Mouse (Mus musculus): ENCODE results near the gene Gal3st2. TPM values are rescaled to one million over a fixed set of nuclear protein-coding genes. Genes with fewer than 3 reads are reported as not detected.
"Not testable (repeated sequence)": the region's sequence is repeated elsewhere in the genome, so short reads cannot be mapped to it uniquely, and the experiment has no call there.

The Gal3st2 gene
- total RNA-seq, 2 experiments from 2014 or later, result 0.15 TPM; not detected in 1

- DNase-seq (ENCODE audit: low spot score in 2 of 2), result no peak
- intact Hi-C loops (cut with DNase I), result no loop called here
These were observed 3.7 kb upstream of the Gal3st2 start for GRCm38 (mm10) chr1:93857370-93857769.

- no peak for DNase-seq (ENCODE audit: low spot score in 2 of 2)
- intact Hi-C loops (cut with DNase I), result loop anchor here (2.0 kb wide), 1 partner anchor 63 kb away; no protein-coding TSS in a partner anchor
These were observed 3.1 kb upstream of the Gal3st2 start for GRCm38 (mm10) chr1:93857991-93858390.

GRCm38 (mm10) chr1:93859619-93860018 is 1.5 kb upstream of the Gal3st2 start:
- intact Hi-C loops (cut with DNase I), result loop anchor here (2.0 kb wide), 1 partner anchor 61 kb away; no protein-coding TSS in a partner anchor
- DNase-seq (ENCODE audit: low spot score in 2 of 2), result no peak

GRCm38 (mm10) chr1:93871594-93872105 is 10.5 kb downstream of the Gal3st2 start:
- peak in 1 of 2 experiments; percentile 66 for DNase-seq (ENCODE audit: low spot score in 2 of 2)
- intact Hi-C loops (cut with DNase I), result not testable (repeated sequence)

- intact Hi-C loops (cut with DNase I); DNase-seq (ENCODE audit: low spot score in 2 of 2): not testable (repeated sequence)
These were observed 13.3 kb downstream of the Gal3st2 start for GRCm38 (mm10) chr1:93874405-93874804.

- DNase-seq (ENCODE audit: low spot score in 2 of 2); intact Hi-C loops (cut with DNase I): not testable (repeated sequence)
These were observed 20.7 kb downstream of the Gal3st2 start for GRCm38 (mm10) chr1:93881778-93882177.

- intact Hi-C loops (cut with DNase I); DNase-seq (ENCODE audit: low spot score in 2 of 2): not testable (repeated sequence)
These were observed 29.8 kb downstream of the Gal3st2 start for GRCm38 (mm10) chr1:93890936-93891335.

GRCm38 (mm10) chr1:93897395-93897794 is 36.3 kb downstream of the Gal3st2 start:
- DNase-seq (ENCODE audit: low spot score in 2 of 2); intact Hi-C loops (cut with DNase I): not testable (repeated sequence)

- DNase-seq (ENCODE audit: low spot score in 2 of 2); intact Hi-C loops (cut with DNase I): not testable (repeated sequence)
These were observed 40.2 kb downstream of the Gal3st2 start for GRCm38 (mm10) chr1:93901291-93901690.

GRCm38 (mm10) chr1:93906690-93907089 is 45.6 kb downstream of the Gal3st2 start:
- intact Hi-C loops (cut with DNase I); DNase-seq (ENCODE audit: low spot score in 2 of 2): not testable (repeated sequence)

- DNase-seq (ENCODE audit: low spot score in 2 of 2); intact Hi-C loops (cut with DNase I): not testable (repeated sequence)
These were observed 48.0 kb downstream of the Gal3st2 start for GRCm38 (mm10) chr1:93908977-93909586.

- intact Hi-C loops (cut with DNase I); DNase-seq (ENCODE audit: low spot score in 2 of 2): not testable (repeated sequence)
These were observed 50.8 kb downstream of the Gal3st2 start for GRCm38 (mm10) chr1:93911877-93912276.

GRCm38 (mm10) chr1:93917160-93917559 is 56.1 kb downstream of the Gal3st2 start:
- intact Hi-C loops (cut with DNase I); DNase-seq (ENCODE audit: low spot score in 2 of 2): not testable (repeated sequence)

GRCm38 (mm10) chr1:93918011-93918410 is 56.9 kb downstream of the Gal3st2 start, which contains the start of gene Gal3st2b:
Gal3st2b (plus strand) TSS chr1:93918311.
- DNase-seq (ENCODE audit: low spot score in 2 of 2); intact Hi-C loops (cut with DNase I): not testable (repeated sequence)

- intact Hi-C loops (cut with DNase I); DNase-seq (ENCODE audit: low spot score in 2 of 2): not testable (repeated sequence)
These were observed 57.7 kb downstream of the Gal3st2 start for GRCm38 (mm10) chr1:93918775-93919174.

GRCm38 (mm10) chr1:93919321-93919720 is 58.2 kb downstream of the Gal3st2 start:
- intact Hi-C loops (cut with DNase I); DNase-seq (ENCODE audit: low spot score in 2 of 2): not testable (repeated sequence)

- intact Hi-C loops (cut with DNase I); DNase-seq (ENCODE audit: low spot score in 2 of 2): not testable (repeated sequence)
These were observed 61.5 kb downstream of the Gal3st2 start for GRCm38 (mm10) chr1:93922609-93923008.

GRCm38 (mm10) chr1:93923098-93923497 is 62.0 kb downstream of the Gal3st2 start:
- intact Hi-C loops (cut with DNase I); DNase-seq (ENCODE audit: low spot score in 2 of 2): not testable (repeated sequence)

All from left cerebral cortex, postnatal 14 days (tissue).